ENCODE assay signal across 8 mouse cellular contexts in the genomic region with DNA sequence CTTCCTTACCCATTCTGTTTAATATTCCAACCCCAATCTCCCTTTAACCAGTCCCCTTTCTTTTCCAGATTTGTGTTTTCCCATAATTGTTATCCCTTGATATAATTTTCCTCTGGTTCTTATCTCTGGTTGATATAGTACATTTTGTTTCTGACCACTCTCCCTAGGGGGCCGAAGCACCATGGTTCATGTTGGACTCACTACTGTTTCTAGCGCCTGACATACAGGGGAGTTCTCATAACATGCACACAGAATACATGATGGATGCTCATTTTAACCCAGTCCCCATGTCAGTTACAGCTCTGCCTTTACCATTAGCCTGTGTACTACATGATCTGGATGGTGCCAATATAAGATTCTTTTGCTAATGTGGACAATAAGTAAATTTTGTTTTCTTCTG. TPM values are rescaled to one million over a fixed set of nuclear protein-coding genes. Genes with fewer than 3 reads are reported as not detected.
DNase-seq lines count a peak whose midpoint lies in the region; ATAC-seq and TF ChIP-seq lines count a peak whose summit lies in the region.
"Had no signal": no experiment of that assay in that cellular context is flagged by ENCODE, and none has a peak within 500 bp of the region (broad histone marks: within the 10 kb centered on the region; RNA-seq: fewer than 3 reads in every experiment).

No protein-coding gene starts in this region.

- H3K4me2 ChIP-seq in kidney, postnatal 0 days (ENCODE audit: low read length), result peak overlapping the region; percentile 98
- peak overlapping the region; percentile 91; the same call in 1 of the 2 replicates for H3K4me2 ChIP-seq in forebrain, embryonic 11.5 days (ENCODE audit: low read depth, low read length, severe bottlenecking)
- no peak overlapping the region; the same call in 1 of the 2 replicates for H3K4me2 ChIP-seq in intestine, embryonic 16.5 days (ENCODE audit: low read depth, low read length)
- peak overlapping the region; percentile 96 for H3K4me2 ChIP-seq in myocyte (ENCODE audit: low read depth)

- no peak for TF ChIP-seq CTCF in kidney, postnatal 0 days (IDR thresholded peaks at IDR 0.05; ENCODE audit: low read depth)

- H3K9ac ChIP-seq in kidney, postnatal 0 days (ENCODE audit: low read depth, low read length), result no peak overlapping the region
- H3K9ac ChIP-seq in forebrain, embryonic 11.5 days (ENCODE audit: low read length), result no peak overlapping the region
- peak overlapping the region; percentile 95; the same call in 1 of the 2 replicates for H3K9ac ChIP-seq in intestine, embryonic 16.5 days (ENCODE audit: low read depth, low read length)

- TF ChIP-seq POLR2A in myocyte (IDR thresholded peaks at IDR 0.05; ENCODE audit: insufficient read length, low read depth), result no peak

- H3K27ac ChIP-seq in kidney, postnatal 0 days, result no peak overlapping the region
- no peak overlapping the region for H3K27ac ChIP-seq in forebrain, embryonic 11.5 days (ENCODE audit: low read depth, low read length)
- H3K27ac ChIP-seq in intestine, embryonic 16.5 days (ENCODE audit: low read length), result no peak overlapping the region

- H3K79me2 ChIP-seq in myocyte (ENCODE audit: control insufficient read depth, insufficient read depth), result peaks cover 24% of the 10 kb centered on the region

- peaks cover 11% of the 10 kb centered on the region for H3K4me1 ChIP-seq in kidney, postnatal 0 days (replicated peaks; ENCODE audit: insufficient read depth, low read length)
- H3K4me1 ChIP-seq in forebrain, embryonic 11.5 days (replicated peaks; ENCODE audit: control insufficient read depth, insufficient read depth, low read length), result peaks cover 26% of the 10 kb centered on the region
- peaks cover 32% of the 10 kb centered on the region for H3K4me1 ChIP-seq in intestine, embryonic 16.5 days (ENCODE audit: control insufficient read depth, insufficient read depth, low read length)

- 75% methylated on average over 2 of the region's 2 CpGs for WGBS in kidney, postnatal 0 days
- WGBS in forebrain, embryonic 11.5 days, result 73% methylated on average over 2 of the region's 2 CpGs
- WGBS in intestine, embryonic 16.5 days, result 76% methylated on average over 2 of the region's 2 CpGs

- H3K9me3 ChIP-seq in kidney, postnatal 0 days (replicated peaks; ENCODE audit: low read length), result no peaks in the 10 kb centered on the region
- no peaks in the 10 kb centered on the region for H3K9me3 ChIP-seq in forebrain, embryonic 11.5 days (ENCODE audit: control insufficient read depth, low read length)
- H3K9me3 ChIP-seq in intestine, embryonic 16.5 days (ENCODE audit: control insufficient read depth, low read length), result no peaks in the 10 kb centered on the region

- peaks cover 14% of the 10 kb centered on the region; the same call in 1 of the 2 replicates for H3K36me3 ChIP-seq in kidney, postnatal 0 days (ENCODE audit: insufficient read depth, low read length)
- no peaks in the 10 kb centered on the region; the same call in 1 of the 2 replicates for H3K36me3 ChIP-seq in forebrain, embryonic 11.5 days (ENCODE audit: control insufficient read depth, insufficient read depth, low read length)
- H3K36me3 ChIP-seq in intestine, embryonic 16.5 days (ENCODE audit: control insufficient read depth, insufficient read depth, low read length), result peaks cover 11% of the 10 kb centered on the region
- H3K36me3 ChIP-seq in myocyte (ENCODE audit: control insufficient read depth, insufficient read depth), result peaks cover 6% of the 10 kb centered on the region

- no peak for DNase-seq in kidney, postnatal 0 days (ENCODE audit: low spot score)
- no peak for DNase-seq in kidney, adult 18-20 months
- no peak for DNase-seq in forebrain, embryonic 11.5 days (ENCODE audit: low spot score)
- DNase-seq in ovary, postnatal 10 days (ENCODE audit: low spot score), result no peak
- no peak for DNase-seq in lung, postnatal 25 days (ENCODE audit: low spot score)

- no peaks in the 10 kb centered on the region for H3K27me3 ChIP-seq in kidney, postnatal 0 days (ENCODE audit: insufficient read depth, low read length)
- no peaks in the 10 kb centered on the region for H3K27me3 ChIP-seq in forebrain, embryonic 11.5 days (ENCODE audit: control insufficient read depth, insufficient read depth, low read length)
- no peaks in the 10 kb centered on the region for H3K27me3 ChIP-seq in intestine, embryonic 16.5 days (replicated peaks; ENCODE audit: control insufficient read depth, insufficient read depth, low read length)
- no peaks in the 10 kb centered on the region for H3K27me3 ChIP-seq in myocyte (ENCODE audit: control insufficient read depth, insufficient read depth, insufficient read length)
- H3K27me3 ChIP-seq: Patski had no signal

- ATAC-seq in kidney, postnatal 0 days (replicated peaks; ENCODE audit: low FRiP score, low read depth), result no peak
- no peak for ATAC-seq in forebrain, embryonic 11.5 days (replicated peaks; ENCODE audit: low FRiP score)
- ATAC-seq in intestine, embryonic 16.5 days, result no peak

- no peak overlapping the region for H3ac ChIP-seq in myocyte (ENCODE audit: control insufficient read depth, insufficient read length)

- no peak overlapping the region; the same call in 1 of the 2 replicates for H3K4me3 ChIP-seq in kidney, postnatal 0 days (replicated peaks; ENCODE audit: low read depth, low read length)
- peak overlapping the region; percentile 87 for H3K4me3 ChIP-seq in forebrain, embryonic 11.5 days (ENCODE audit: low read depth, low read length)
- peak overlapping the region; percentile 99; the same call in 1 of the 2 replicates for H3K4me3 ChIP-seq in intestine, embryonic 16.5 days (ENCODE audit: low read length)
- peak overlapping the region; percentile 66 for H3K4me3 ChIP-seq in myocyte

TF ChIP-seq in myocyte, 11 proteins besides CTCF, POLR2A, EP300 and RAD21:
- TF ChIP-seq E2F4 (IDR thresholded peaks at IDR 0.05; ENCODE audit: insufficient read depth) (no peak), SRF (IDR thresholded peaks at IDR 0.05; ENCODE audit: control insufficient read depth, insufficient read length, low read depth) (no peak), CEBPB (IDR thresholded peaks at IDR 0.05; ENCODE audit: insufficient read depth, poor library complexity, severe bottlenecking) (no peak), MAX (IDR thresholded peaks at IDR 0.05; ENCODE audit: low read depth) (no peak), MYOD1 (IDR thresholded peaks at IDR 0.05; ENCODE audit: control insufficient read depth in 1 of 3, insufficient read length in 2 of 3, low read depth in 2 of 3) (no peak), POLR2AphosphoS2 (IDR thresholded peaks at IDR 0.05; ENCODE audit: insufficient read length, low read depth) (no peak), USF1 (IDR thresholded peaks at IDR 0.05; ENCODE audit: low read depth) (no peak), REST (IDR thresholded peaks at IDR 0.05; ENCODE audit: insufficient read depth, insufficient read length) (no peak), TCF3 (IDR thresholded peaks at IDR 0.05; ENCODE audit: insufficient read length, low read depth) (no peak)

RNA-seq across cellular contexts. Expression of gene Atp6v0b, which starts 0.8 kb away (rescaled TPM):
- polyA plus RNA-seq in kidney, postnatal 0 days (2015; fragmentation: Nextera tagmentation; extraction: Ambion mirVana), result 374 and 379 TPM in 2 replicates
- polyA plus RNA-seq in forebrain, embryonic 11.5 days (2014; fragmentation: Nextera tagmentation; extraction: Ambion mirVana), result 187 and 195 TPM in 2 replicates
- 345 and 371 TPM in 2 replicates for polyA plus RNA-seq in intestine, embryonic 16.5 days (2015; fragmentation: Nextera tagmentation; extraction: Ambion mirVana)
- polyA plus RNA-seq in myocyte (2012; fragmentation: generic; extraction: Trizol), result 470 TPM

RNA-seq across cellular contexts. Expression of gene Dph2, which starts 3.9 kb away (rescaled TPM):
- polyA plus RNA-seq in kidney, postnatal 0 days (2015; fragmentation: Nextera tagmentation; extraction: Ambion mirVana), result 12.5 and 14.2 TPM in 2 replicates
- polyA plus RNA-seq in forebrain, embryonic 11.5 days (2014; fragmentation: Nextera tagmentation; extraction: Ambion mirVana), result 28.4 and 32.4 TPM in 2 replicates
- polyA plus RNA-seq in intestine, embryonic 16.5 days (2015; fragmentation: Nextera tagmentation; extraction: Ambion mirVana), result 17.1 and 19.4 TPM in 2 replicates
- 8.5 TPM for polyA plus RNA-seq in myocyte (2012; fragmentation: generic; extraction: Trizol)

RNA-seq across cellular contexts. Expression of gene B4galt2, which starts 4.6 kb away (rescaled TPM):
- polyA plus RNA-seq in kidney, postnatal 0 days (2015; fragmentation: Nextera tagmentation; extraction: Ambion mirVana), result 17.1 and 18.2 TPM in 2 replicates
- 31.3 and 34.5 TPM in 2 replicates for polyA plus RNA-seq in forebrain, embryonic 11.5 days (2014; fragmentation: Nextera tagmentation; extraction: Ambion mirVana)
- polyA plus RNA-seq in intestine, embryonic 16.5 days (2015; fragmentation: Nextera tagmentation; extraction: Ambion mirVana), result 10.5 and 11.1 TPM in 2 replicates
- polyA plus RNA-seq in myocyte (2012; fragmentation: generic; extraction: Trizol), result 41.6 TPM

RNA-seq across cellular contexts. Expression of gene Ccdc24, which starts 15.6 kb away (rescaled TPM):
- polyA plus RNA-seq in kidney, postnatal 0 days (2015; fragmentation: Nextera tagmentation; extraction: Ambion mirVana), result 0.97 and 1.1 TPM in 2 replicates
- polyA plus RNA-seq in forebrain, embryonic 11.5 days (2014; fragmentation: Nextera tagmentation; extraction: Ambion mirVana), result 1.7 and 2.1 TPM in 2 replicates
- 0.66 and 0.86 TPM in 2 replicates for polyA plus RNA-seq in intestine, embryonic 16.5 days (2015; fragmentation: Nextera tagmentation; extraction: Ambion mirVana)
- 1.8 TPM for polyA plus RNA-seq in myocyte (2012; fragmentation: generic; extraction: Trizol)

RNA-seq across cellular contexts. Expression of gene Ipo13, which starts 26.9 kb away (rescaled TPM):
- polyA plus RNA-seq in kidney, postnatal 0 days (2015; fragmentation: Nextera tagmentation; extraction: Ambion mirVana), result 27.9 and 31.5 TPM in 2 replicates
- 62.0 and 64.6 TPM in 2 replicates for polyA plus RNA-seq in forebrain, embryonic 11.5 days (2014; fragmentation: Nextera tagmentation; extraction: Ambion mirVana)
- polyA plus RNA-seq in intestine, embryonic 16.5 days (2015; fragmentation: Nextera tagmentation; extraction: Ambion mirVana), result 31.1 and 37.4 TPM in 2 replicates
- 62.2 TPM for polyA plus RNA-seq in myocyte (2012; fragmentation: generic; extraction: Trizol)
